Mouse (Mus musculus): ENCODE measurements at regions not wholly inside any gene's neighbourhood (a gene's known extent, or its start where the extent isn't known, plus 50 kb on each side); places are given as distances from the start of the nearest gene placed in this dataset.

DNA sequence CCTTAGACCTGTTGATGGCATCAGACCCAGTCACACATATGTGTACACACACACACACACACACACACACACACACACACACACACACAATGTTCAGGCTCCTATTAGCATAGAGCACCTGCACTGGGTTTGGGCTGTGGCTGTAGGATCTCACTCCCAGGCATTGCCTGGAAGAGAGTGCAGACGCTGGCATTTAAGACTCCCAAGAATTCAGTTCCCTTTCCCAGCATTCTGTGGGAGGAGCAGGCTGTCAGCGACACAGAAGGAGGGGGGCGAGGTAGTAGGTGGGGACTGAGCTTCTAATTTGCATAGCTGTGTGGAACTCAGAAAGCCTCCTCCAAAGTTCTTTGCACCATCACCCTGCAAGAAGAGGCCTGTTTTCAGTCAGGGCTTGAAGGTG is 374.2 kb upstream of the Fam49b start:
- H3K27ac ChIP-seq (ENCODE audit: low read depth, low read length), result no peak overlapping the region
- H3K9me3 ChIP-seq (ENCODE audit: low read length), result no peaks in the 10 kb centered on the region
- no peaks in the 10 kb centered on the region for H3K36me3 ChIP-seq (ENCODE audit: insufficient read depth)
- DNase-seq (peak; percentile 46), ATAC-seq (peak; percentile 88)
- no peak for TF ChIP-seq CTCF (IDR thresholded peaks at IDR 0.05; ENCODE audit: low read depth)
- H3K9ac ChIP-seq, result no peak overlapping the region
- H3K4me1 ChIP-seq (ENCODE audit: insufficient read depth), result no peaks in the 10 kb centered on the region
- WGBS, result 3% methylated on average over 3 of the region's 3 CpGs
- H3K4me3 ChIP-seq (ENCODE audit: low read depth, low read length), result no peak overlapping the region
- no peaks in the 10 kb centered on the region for H3K27me3 ChIP-seq (ENCODE audit: insufficient read depth, low read length)
- H3K4me2 ChIP-seq (ENCODE audit: low read depth), result no peak overlapping the region

- Histone ChIP-seq H3K36me3 (ENCODE audit: insufficient read depth) (no peaks in the 10 kb centered on the region), H3K4me3 (ENCODE audit: low read depth, low read length) (no peak overlapping the region), H3K9me3 (ENCODE audit: low read length) (no peaks in the 10 kb centered on the region), H3K4me1 (ENCODE audit: insufficient read depth) (no peaks in the 10 kb centered on the region), H3K9ac (no peak overlapping the region), H3K27ac (ENCODE audit: low read depth, low read length) (no peak overlapping the region), H3K4me2 (ENCODE audit: low read depth) (no peak overlapping the region), H3K27me3 (ENCODE audit: insufficient read depth, low read length) (no peaks in the 10 kb centered on the region)
- no peak for TF ChIP-seq CTCF (IDR thresholded peaks at IDR 0.05; ENCODE audit: low read depth)
- ATAC-seq (no peak), DNase-seq (no peak)
- WGBS, result 88% methylated on average over 2 of the region's 2 CpGs
Observed at GRCm38 (mm10) chr15:64434908-64435307, 374.6 kb upstream of the Fam49b start.

- Histone ChIP-seq H3K27ac (ENCODE audit: low read depth, low read length) (no peak overlapping the region), H3K9me3 (ENCODE audit: low read length) (no peaks in the 10 kb centered on the region), H3K36me3 (ENCODE audit: insufficient read depth) (no peaks in the 10 kb centered on the region), H3K4me2 (ENCODE audit: low read depth) (no peak overlapping the region), H3K27me3 (ENCODE audit: insufficient read depth, low read length) (no peaks in the 10 kb centered on the region), H3K4me1 (ENCODE audit: insufficient read depth) (no peaks in the 10 kb centered on the region), H3K4me3 (ENCODE audit: low read depth, low read length) (no peak overlapping the region), H3K9ac (no peak overlapping the region)
- no peak for TF ChIP-seq CTCF (IDR thresholded peaks at IDR 0.05; ENCODE audit: low read depth)
- ATAC-seq (peak; percentile 58; the same call in 1 of the 2 replicates), DNase-seq (peak; percentile 64)
- WGBS, result 21% methylated on average over 4 of the region's 4 CpGs
Observed at GRCm38 (mm10) chr15:64445076-64445475, 372.4 kb upstream of the Gm21798 start.

- ATAC-seq, result peak; percentile 89
- TF ChIP-seq CTCF (IDR thresholded peaks at IDR 0.05; ENCODE audit: low read depth), result no peak
Observed at GRCm38 (mm10) chr15:64446411-64447072, 371.0 kb upstream of the Gm21798 start.

DNA sequence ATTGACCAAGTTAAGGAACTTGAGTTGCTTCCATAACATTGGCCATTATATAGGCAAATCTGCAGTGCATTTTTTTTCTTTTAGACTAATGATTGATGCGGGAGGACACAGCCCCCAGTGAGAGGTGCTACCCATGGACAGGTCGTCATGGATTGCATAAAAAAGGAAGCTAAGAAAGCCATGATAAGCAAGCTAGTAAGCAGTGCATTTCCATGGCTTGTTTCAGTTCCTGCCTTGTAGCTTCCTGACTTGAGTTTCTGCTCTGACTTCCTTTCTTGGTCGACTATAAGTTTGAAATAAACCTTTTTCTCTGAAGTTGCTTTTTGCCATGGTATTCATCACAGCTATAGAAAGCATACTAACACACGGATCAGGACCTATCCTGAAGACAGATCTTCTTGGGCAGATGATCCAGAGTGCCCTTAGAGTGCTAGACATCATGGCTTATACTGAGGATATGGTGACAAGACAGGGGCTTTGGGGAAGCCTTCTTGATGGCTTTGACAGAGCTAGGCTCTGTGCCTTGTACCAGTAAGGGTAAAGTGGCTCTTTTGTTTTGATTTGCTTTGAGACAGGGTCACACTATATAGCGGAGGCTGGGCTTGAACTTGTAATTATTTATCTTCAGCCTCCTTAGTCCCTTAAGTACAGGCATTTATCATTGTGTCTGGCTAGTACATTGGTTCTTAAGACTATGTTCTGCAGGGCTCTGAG is 370.1 kb upstream of the Gm21798 start:
- no peaks in the 10 kb centered on the region for H3K9me3 ChIP-seq (ENCODE audit: low read length)
- DNase-seq, result no peak
- H3K36me3 ChIP-seq (ENCODE audit: insufficient read depth), result no peaks in the 10 kb centered on the region
- H3K27ac ChIP-seq (ENCODE audit: low read depth, low read length), result no peak overlapping the region
- no peak for ATAC-seq
- H3K4me1 ChIP-seq (ENCODE audit: insufficient read depth), result no peaks in the 10 kb centered on the region
- no peak overlapping the region for H3K9ac ChIP-seq
- no peak for TF ChIP-seq CTCF (IDR thresholded peaks at IDR 0.05; ENCODE audit: low read depth)
- H3K4me2 ChIP-seq (ENCODE audit: low read depth), result no peak overlapping the region
- no peak overlapping the region for H3K4me3 ChIP-seq (ENCODE audit: low read depth, low read length)
- no peaks in the 10 kb centered on the region for H3K27me3 ChIP-seq (ENCODE audit: insufficient read depth, low read length)
- WGBS, result 81% methylated on average over 5 of the region's 5 CpGs

More at GRCm38 (mm10) chr15:64446411-64447072, 371.0 kb upstream of the Gm21798 start:
- no peaks in the 10 kb centered on the region for H3K27me3 ChIP-seq (ENCODE audit: insufficient read depth, low read length)
- no peak overlapping the region for H3K4me2 ChIP-seq (ENCODE audit: low read depth)
- H3K4me3 ChIP-seq (ENCODE audit: low read depth, low read length), result no peak overlapping the region
- no peak overlapping the region for H3K9ac ChIP-seq
- no peaks in the 10 kb centered on the region for H3K9me3 ChIP-seq (ENCODE audit: low read length)
- no peak overlapping the region for H3K27ac ChIP-seq (ENCODE audit: low read depth, low read length)
- 46% methylated on average over 9 of the region's 9 CpGs for WGBS
- H3K36me3 ChIP-seq (ENCODE audit: insufficient read depth), result no peaks in the 10 kb centered on the region
- H3K4me1 ChIP-seq (ENCODE audit: insufficient read depth), result no peaks in the 10 kb centered on the region
- peak; percentile 51 for DNase-seq

GRCm38 (mm10) chr15:64448581-64449140 is 368.8 kb upstream of the Gm21798 start:
- Histone ChIP-seq H3K27ac (ENCODE audit: low read depth, low read length) (no peak overlapping the region), H3K4me3 (ENCODE audit: low read depth, low read length) (no peak overlapping the region), H3K9ac (no peak overlapping the region), H3K27me3 (ENCODE audit: insufficient read depth, low read length) (no peaks in the 10 kb centered on the region), H3K36me3 (ENCODE audit: insufficient read depth) (no peaks in the 10 kb centered on the region), H3K4me2 (ENCODE audit: low read depth) (no peak overlapping the region), H3K4me1 (ENCODE audit: insufficient read depth) (no peaks in the 10 kb centered on the region), H3K9me3 (ENCODE audit: low read length) (no peaks in the 10 kb centered on the region)
- 58% methylated on average over 7 of the region's 7 CpGs for WGBS
- peak; percentile 45; the same call in 1 of the 2 replicates for ATAC-seq
- TF ChIP-seq CTCF (IDR thresholded peaks at IDR 0.05; ENCODE audit: low read depth), result no peak
- DNase-seq, result peak; percentile 67

DNA sequence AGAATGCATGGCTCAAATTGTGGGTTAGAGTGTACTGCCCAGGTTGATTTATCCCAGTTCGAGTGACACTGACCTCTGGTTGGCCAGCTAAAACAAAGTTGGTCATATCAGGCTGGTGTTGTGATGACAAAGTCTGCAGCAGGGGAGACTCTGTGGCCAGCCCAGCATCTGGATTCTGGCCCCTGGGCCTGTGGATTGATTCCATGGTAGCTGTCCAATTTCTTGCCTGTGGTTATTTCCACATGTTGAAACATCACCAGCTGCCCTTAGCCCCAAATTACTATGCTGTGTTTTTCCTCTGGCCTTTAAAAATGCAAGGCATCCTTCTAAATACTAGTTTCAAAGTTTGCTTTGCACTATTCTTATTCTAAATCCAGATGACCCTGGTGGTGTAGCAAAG is 346.8 kb upstream of the Gm21798 start:
- 88% methylated on average over 1 of the region's 1 CpGs for WGBS
- H3K36me3 ChIP-seq (ENCODE audit: insufficient read depth), result no peaks in the 10 kb centered on the region
- no peaks in the 10 kb centered on the region for H3K4me1 ChIP-seq (ENCODE audit: insufficient read depth)
- no peak for ATAC-seq
- H3K27me3 ChIP-seq (ENCODE audit: insufficient read depth, low read length), result no peaks in the 10 kb centered on the region
- H3K4me3 ChIP-seq (ENCODE audit: low read depth, low read length), result no peak overlapping the region
- TF ChIP-seq CTCF (IDR thresholded peaks at IDR 0.05; ENCODE audit: low read depth), result no peak
- H3K27ac ChIP-seq (ENCODE audit: low read depth, low read length), result no peak overlapping the region
- no peak overlapping the region for H3K9ac ChIP-seq
- DNase-seq, result no peak
- no peak overlapping the region for H3K4me2 ChIP-seq (ENCODE audit: low read depth)
- H3K9me3 ChIP-seq (ENCODE audit: low read length), result no peaks in the 10 kb centered on the region
